Mouse (Mus musculus) CH12.LX (cell line): Measurements from ENCODE around the gene Aagab. TPM values are rescaled to one million over a fixed set of nuclear protein-coding genes. Genes with fewer than 3 reads are reported as not detected.

Experiments used
- DNase-seq: peaks from one replicate; pipeline ENCODE4 v3.0.0-alpha.2; 2013; ENCODE audit errors: extremely low read depth
- H3K27ac ChIP-seq: 2 replicates; pipeline ENCODE4 v1.5.1; 2012; ENCODE audit warnings: low read depth, mild to moderate bottlenecking, control low read depth, moderate library complexity; ENCODE audit not compliant: insufficient read depth
- H3K27me3 ChIP-seq: replicated peaks from 2 replicates; pipeline ENCODE3; 2012; ENCODE audit warnings: inconsistent platforms
- H3K36me3 ChIP-seq, 2 experiments: replicated peaks in 1 of 2; 2 replicates each; pipeline versions ENCODE3 to v1.6.1; 2012; ENCODE audit warnings: inconsistent platforms in 1 of 2, low read length in 1 of 2, mild to moderate bottlenecking in 1 of 2, mixed read lengths in 1 of 2, moderate library complexity in 1 of 2; ENCODE audit not compliant: control insufficient read depth in 1 of 2, insufficient read depth in 1 of 2
- H3K4me1 ChIP-seq, 2 experiments: 2 replicates each; pipeline ENCODE4 v1.6.1; 2012; ENCODE audit warnings: inconsistent platforms in 1 of 2, moderate library complexity in 1 of 2; ENCODE audit not compliant: insufficient read depth in 2 of 2, control insufficient read depth in 1 of 2
- H3K4me2 ChIP-seq: 2 replicates; pipeline ENCODE4 v1.6.1; 2012; ENCODE audit warnings: low read depth, mild to moderate bottlenecking, control low read depth; ENCODE audit not compliant: poor library complexity, insufficient read depth, severe bottlenecking
- H3K4me3 ChIP-seq, 3 experiments: fragments of 150-350 bp in 1 of 3; sonication (generic) in 1 of 3; replicated peaks in 1 of 3; 2 replicates each; pipeline versions ENCODE3 to v1.5.1; 2011 to 2012; ENCODE audit warnings: low read depth in 2 of 3, low read length in 2 of 3, mild to moderate bottlenecking in 2 of 3, moderate library complexity in 2 of 3, control low read depth in 1 of 3, improper control_type of control experiment in 1 of 3, inconsistent platforms in 1 of 3, mixed read lengths in 1 of 3; ENCODE audit not compliant: poor library complexity in 1 of 3
- H3K79me2 ChIP-seq: replicated peaks from 2 replicates; pipeline ENCODE4 v1.6.1; 2012; ENCODE audit warnings: mild to moderate bottlenecking, moderate library complexity; ENCODE audit not compliant: control insufficient read depth, poor library complexity, insufficient read depth, severe bottlenecking; ENCODE audit errors: extremely low read depth
- H3K9ac ChIP-seq: 2 replicates; pipeline ENCODE4 v1.6.1; 2012; ENCODE audit warnings: low read depth, mild to moderate bottlenecking, control low read depth, moderate library complexity; ENCODE audit not compliant: insufficient read depth
- H3K9me3 ChIP-seq: replicated peaks from 2 replicates; pipeline ENCODE3; 2012; ENCODE audit warnings: low read length, inconsistent platforms, mixed read lengths
- CHD1 ChIP-seq: IDR thresholded peaks from 2 replicates; pipeline ENCODE4 v1.6.1; 2012; ENCODE audit warnings: low read depth, low read length, improper control_type of control experiment, inconsistent platforms
- CHD2 ChIP-seq: IDR thresholded peaks from 2 replicates; pipeline ENCODE4 v1.6.1; 2011; ENCODE audit warnings: low read length, improper control_type of control experiment
- ELF1 ChIP-seq: IDR thresholded peaks from 2 replicates; pipeline ENCODE4 v1.6.1; 2014; ENCODE audit warnings: low read depth, mild to moderate bottlenecking, inconsistent platforms, low read length, improper control_type of control experiment
- ETS1 ChIP-seq: conservative IDR thresholded peaks from 2 replicates; pipeline ENCODE4 v1.6.1; 2012; ENCODE audit warnings: low read depth, mild to moderate bottlenecking, inconsistent platforms, low read length, improper control_type of control experiment, moderate library complexity
- GABPA ChIP-seq: IDR thresholded peaks from 2 replicates; pipeline ENCODE4 v1.6.1; 2012; ENCODE audit warnings: low read depth, low read length, improper control_type of control experiment, inconsistent platforms; ENCODE audit not compliant: insufficient replicate concordance
- HCFC1 ChIP-seq: IDR thresholded peaks from 2 replicates; pipeline ENCODE4 v1.6.1; 2012; ENCODE audit warnings: low read depth, mild to moderate bottlenecking, inconsistent platforms, low read length, improper control_type of control experiment
- JUND ChIP-seq: conservative IDR thresholded peaks from 2 replicates; pipeline ENCODE4 v1.6.1; 2011; ENCODE audit warnings: low read depth, low read length, improper control_type of control experiment
- MAFK ChIP-seq: IDR thresholded peaks from 2 replicates; pipeline ENCODE4 v1.6.1; 2011; ENCODE audit warnings: low read length, improper control_type of control experiment; ENCODE audit not compliant: insufficient replicate concordance
- MAX ChIP-seq: IDR thresholded peaks from 2 replicates; pipeline ENCODE4 v1.6.1; 2011; ENCODE audit warnings: low read length, improper control_type of control experiment
- MAZ ChIP-seq: IDR thresholded peaks from 2 replicates; pipeline ENCODE4 v1.6.1; 2012; ENCODE audit warnings: low read depth, mild to moderate bottlenecking, inconsistent platforms, low read length, improper control_type of control experiment, moderate library complexity
- MEF2A ChIP-seq: IDR thresholded peaks from 2 replicates; pipeline ENCODE4 v1.6.1; 2014; ENCODE audit warnings: low read depth, mild to moderate bottlenecking, inconsistent platforms, low read length, improper control_type of control experiment, borderline replicate concordance
- MXI1 ChIP-seq: IDR thresholded peaks from 2 replicates; pipeline ENCODE4 v1.6.1; 2011; ENCODE audit warnings: mild to moderate bottlenecking, low read depth, low read length, improper control_type of control experiment
- PAX5 ChIP-seq: IDR thresholded peaks from 2 replicates; pipeline ENCODE4 v1.6.1; 2012; ENCODE audit warnings: low read length, inconsistent platforms, mixed read lengths
- POLR2AphosphoS2 ChIP-seq: IDR thresholded peaks from 2 replicates; pipeline ENCODE4 v1.6.1; 2011; ENCODE audit warnings: low read depth, low read length, improper control_type of control experiment
- TBP ChIP-seq: conservative IDR thresholded peaks from 2 replicates; pipeline ENCODE4 v1.6.1; 2011; ENCODE audit warnings: low read depth, low read length, improper control_type of control experiment
- USF2 ChIP-seq: conservative IDR thresholded peaks from 2 replicates; pipeline ENCODE4 v1.6.1; 2011; ENCODE audit warnings: low read depth, low read length, improper control_type of control experiment
- ZC3H11A ChIP-seq: IDR thresholded peaks from 2 replicates; pipeline ENCODE4 v1.6.1; 2012; ENCODE audit warnings: low read depth, mild to moderate bottlenecking, inconsistent platforms, low read length, improper control_type of control experiment
- ZKSCAN1 ChIP-seq: IDR thresholded peaks from 2 replicates; pipeline ENCODE4 v1.6.1; 2012; ENCODE audit warnings: low read depth, inconsistent platforms, low read length, improper control_type of control experiment, borderline replicate concordance
- dilution Hi-C: fragments of 300-500 bp; cut with MboI; formaldehyde crosslinking; loops from 2 replicates; pipeline ENCODE4 v1.14.3; 2020; ENCODE audit warnings: low sequenced_read_pairs; ENCODE audit not compliant: extremely low pct_unique_long_range_greater_than_20kb, extremely low pct_ligation_motif_present
- in situ Hi-C: fragments of 300-500 bp; cut with MboI; formaldehyde crosslinking; loops from 3 replicates; pipeline ENCODE4 v1.14.3; 2019; ENCODE audit warnings: low sequenced_read_pairs, low pct_ligation_motif_present, low pct_unique_long_range_greater_than_20kb, mixed read lengths
- polyA plus RNA-seq: library from polyadenylated mRNA; unstranded; fragments of >175 nt; gene quantifications from 2 replicates; pipeline ENCODE4 v1.2.1, GENCODE M21; 2012; ENCODE audit warnings: low read depth; ENCODE audit not compliant: insufficient read length
- total RNA-seq, 2 experiments: library from RNA; depleted of rRNA; stranded (reverse); fragments of 300-350 nt in 1 of 2; fragments of >200 nt in 1 of 2; gene quantifications; 2 replicates each; pipeline ENCODE4 v1.2.3; 2012 to 2014

The Aagab gene
- total and polyA plus RNA-seq, 3 experiments: 14.5 to 27.8 (median 14.5) TPM

DNA sequence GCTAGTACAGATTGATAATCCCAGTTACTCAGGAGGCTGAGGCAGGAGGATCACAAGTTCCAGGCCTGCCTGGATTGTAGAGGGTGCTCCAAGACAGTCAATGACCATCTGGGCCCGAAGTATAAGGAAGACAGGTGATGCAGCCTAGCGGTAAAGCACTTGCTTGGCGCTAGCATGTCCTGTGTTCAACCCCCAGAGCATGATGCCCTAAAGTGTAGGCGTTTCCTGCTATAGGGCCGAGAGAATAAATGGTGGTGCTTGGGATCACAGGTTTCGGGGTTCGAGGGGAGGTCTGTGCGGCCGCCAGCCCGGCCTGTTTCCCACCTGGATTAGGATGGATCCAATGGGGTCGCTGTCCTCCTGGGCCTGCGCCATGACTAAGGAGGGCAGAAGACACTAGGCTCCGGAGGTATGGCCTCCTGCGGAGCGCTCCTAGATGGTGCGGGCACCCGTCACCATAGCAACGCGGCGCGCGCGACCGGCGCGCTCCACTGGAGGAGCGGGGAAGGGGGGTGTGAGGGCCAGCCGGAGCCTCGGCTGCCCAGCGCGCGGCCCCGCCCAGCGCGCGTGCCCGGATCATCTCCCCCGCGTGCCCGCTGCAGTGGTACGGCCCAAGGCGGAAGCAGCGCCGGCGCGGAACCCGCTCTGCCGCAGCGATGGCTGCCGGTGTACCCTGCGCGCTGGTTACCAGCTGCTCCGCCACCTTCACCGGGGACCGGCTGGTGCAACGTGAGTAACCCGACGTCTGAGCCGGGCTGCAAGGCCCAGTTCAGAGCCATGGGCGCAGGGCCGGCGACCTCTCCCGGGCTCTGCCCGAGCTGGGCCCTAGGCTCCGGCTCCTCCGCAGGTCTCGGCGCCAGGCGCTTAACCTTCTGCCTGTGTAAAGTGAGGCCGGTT is at the start of gene Aagab, which contains the start of gene Iqch (continued):
- TF ChIP-seq ETS1: no peak

GRCm38 (mm10) chr9:63553628-63554027 is 48.8 kb upstream of the Aagab start:
- no peak overlapping the region for H3K9ac ChIP-seq
- no peak overlapping the region for H3K4me2 ChIP-seq
- no peaks in the 10 kb centered on the region for H3K36me3 ChIP-seq
- H3K27me3 ChIP-seq: no peaks in the 10 kb centered on the region
- TF ChIP-seq HCFC1 (no peak), ETS1 (no peak), MAZ (no peak), TBP (no peak), USF2 (no peak), ZC3H11A (no peak), CHD2 (no peak), MAX (no peak), GABPA (no peak), MAFK (no peak), ELF1 (no peak), ZKSCAN1 (no peak), CHD1 (no peak), PAX5 (no peak), JUND (no peak), MXI1 (no peak), MEF2A (no peak), POLR2AphosphoS2 (no peak)
- H3K4me1 ChIP-seq: peaks cover 10 to 11% of the 10 kb centered on the region in 2 experiments
- no peaks in the 10 kb centered on the region for H3K9me3 ChIP-seq
- no peaks in the 10 kb centered on the region for H3K79me2 ChIP-seq
- dilution Hi-C loops: no loop called here
- no peak overlapping the region for H3K4me3 ChIP-seq
- no peak overlapping the region for H3K27ac ChIP-seq
- DNase-seq: no peak
- in situ Hi-C loops: no loop called here
